Comparison of ENCODE assay signal across 17 mouse cellular contexts in the genomic region with DNA sequence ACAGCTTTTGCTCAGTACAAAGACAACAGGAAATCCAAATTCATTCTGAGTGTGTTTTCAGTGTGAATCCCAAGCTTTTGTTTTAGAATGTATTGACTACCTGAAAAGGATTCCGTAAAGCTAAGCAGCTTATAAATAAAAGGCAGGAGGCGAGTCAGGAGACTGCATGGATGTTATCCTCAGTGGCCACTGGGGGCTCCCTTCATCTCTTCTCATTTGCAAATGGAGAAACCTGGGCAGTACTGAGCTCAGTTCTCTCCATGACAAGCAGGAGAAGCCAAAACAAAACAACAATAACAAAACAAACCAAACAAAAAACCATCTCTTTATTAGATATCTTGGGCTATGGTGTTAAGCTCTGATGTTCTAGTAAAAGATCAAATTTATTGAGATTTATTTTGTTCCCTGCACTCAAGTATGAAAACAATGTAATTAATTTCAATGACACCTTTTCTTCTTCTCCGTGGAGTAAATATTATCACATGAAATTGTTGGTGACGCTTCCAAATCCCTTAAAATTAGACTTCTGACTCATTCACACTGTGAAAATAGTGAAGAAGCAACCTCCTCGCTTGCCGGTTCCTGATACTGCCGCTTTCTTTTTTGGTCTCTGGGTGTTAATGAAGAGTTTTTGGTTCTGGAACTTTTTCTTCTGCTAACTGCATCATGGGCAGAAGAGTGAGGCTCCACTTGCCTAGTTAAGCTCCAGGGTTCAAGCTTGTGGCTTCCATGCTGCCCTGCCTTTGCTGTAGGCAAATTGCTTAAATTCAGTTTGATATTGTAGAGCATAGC. TPM values are rescaled to one million over a fixed set of nuclear protein-coding genes. Genes with fewer than 3 reads are reported as not detected.
A peak's percentile ranks its signal among the peaks of the same experiment; 100 is the strongest.
DNase-seq lines count a peak whose midpoint lies in the region; ATAC-seq and TF ChIP-seq lines count a peak whose summit lies in the region.
"Had no signal": no experiment of that assay in that cellular context is flagged by ENCODE, and none has a peak within 500 bp of the region (broad histone marks: within the 10 kb centered on the region; RNA-seq: fewer than 3 reads in every experiment).

No protein-coding gene starts in this region.

- H3K9me3 ChIP-seq in forebrain, postnatal 0 days (ENCODE audit: low read length), result no peaks in the 10 kb centered on the region
- no peaks in the 10 kb centered on the region for H3K9me3 ChIP-seq in forebrain, embryonic 16.5 days (ENCODE audit: control insufficient read depth, low read length)
- H3K9me3 ChIP-seq: forebrain, embryonic 10.5 days; hindbrain, embryonic 15.5 days; neural tube, embryonic 15.5 days had no signal

- no peak overlapping the region for H3K4me3 ChIP-seq in forebrain, postnatal 0 days (ENCODE audit: low read depth, low read length)
- no peak overlapping the region for H3K4me3 ChIP-seq in forebrain, embryonic 16.5 days (replicated peaks; ENCODE audit: low read length)
- H3K4me3 ChIP-seq: forebrain, embryonic 10.5 days; hindbrain, embryonic 15.5 days; neural tube, embryonic 15.5 days had no signal

- H3K4me2 ChIP-seq in forebrain, postnatal 0 days (ENCODE audit: low read depth), result no peak overlapping the region
- no peak overlapping the region for H3K4me2 ChIP-seq in forebrain, embryonic 16.5 days (ENCODE audit: low read length)
- H3K4me2 ChIP-seq: hindbrain, embryonic 15.5 days; liver, embryonic 11.5 days; neural tube, embryonic 15.5 days had no signal

- TF ChIP-seq CTCF in forebrain, postnatal 0 days (IDR thresholded peaks at IDR 0.05; ENCODE audit: low read depth), result peak; percentile 46

- no peaks in the 10 kb centered on the region for H3K36me3 ChIP-seq in forebrain, postnatal 0 days (ENCODE audit: insufficient read depth)
- no peaks in the 10 kb centered on the region for H3K36me3 ChIP-seq in forebrain, embryonic 16.5 days (ENCODE audit: control insufficient read depth, insufficient read depth)
- H3K36me3 ChIP-seq: forebrain, embryonic 10.5 days; hindbrain, embryonic 15.5 days; neural tube, embryonic 15.5 days had no signal

- DNase-seq in forebrain, postnatal 0 days, result peak; percentile 12
- peak; percentile 9 for DNase-seq in left cerebral cortex, postnatal 4 days
- DNase-seq in left cerebral cortex, postnatal 36 days (ENCODE audit: low spot score in 2 of 2), result no peak
- DNase-seq in 3T3-L1 (ENCODE audit: low read depth, low spot score), result peak; percentile 4
- DNase-seq in R1 (ENCODE audit: low read depth, low spot score), result peak; percentile 59
- DNase-seq in kidney, adult 18-20 months, result no peak
- no peak for DNase-seq in kidney, postnatal 4 days
- DNase-seq: adrenal gland, adult 8-10 months; gastrocnemius, postnatal 10 days; right cerebral cortex, postnatal 25 days; thymus, postnatal 36 days had no signal

- H3K9ac ChIP-seq in forebrain, postnatal 0 days, result no peak overlapping the region
- H3K9ac ChIP-seq in forebrain, embryonic 16.5 days (replicated peaks; ENCODE audit: low read depth, low read length), result no peak overlapping the region
- H3K9ac ChIP-seq: hindbrain, embryonic 15.5 days; neural tube, embryonic 15.5 days had no signal

- no peak overlapping the region for H3K27ac ChIP-seq in forebrain, postnatal 0 days (ENCODE audit: low read depth, low read length)
- H3K27ac ChIP-seq in forebrain, embryonic 16.5 days (ENCODE audit: low read length), result no peak overlapping the region
- H3K27ac ChIP-seq: forebrain, embryonic 10.5 days; hindbrain, embryonic 15.5 days; neural tube, embryonic 15.5 days had no signal

- ATAC-seq in forebrain, postnatal 0 days, result no peak
- ATAC-seq in forebrain, embryonic 16.5 days, result no peak
- ATAC-seq: Patski had no signal

- no peaks in the 10 kb centered on the region for H3K27me3 ChIP-seq in forebrain, postnatal 0 days (ENCODE audit: insufficient read depth, low read length)
- H3K27me3 ChIP-seq in forebrain, embryonic 16.5 days (replicated peaks; ENCODE audit: control insufficient read depth, insufficient read depth, low read length), result no peaks in the 10 kb centered on the region
- H3K27me3 ChIP-seq: hindbrain, embryonic 15.5 days; neural tube, embryonic 15.5 days; Patski had no signal

- H3K4me1 ChIP-seq in forebrain, postnatal 0 days (ENCODE audit: insufficient read depth), result no peaks in the 10 kb centered on the region
- no peaks in the 10 kb centered on the region for H3K4me1 ChIP-seq in forebrain, embryonic 16.5 days (replicated peaks; ENCODE audit: control insufficient read depth, insufficient read depth, low read length)

- intact Hi-C loops in left cerebral cortex, postnatal 4 days (cut with DNase I), result no loop called here
- intact Hi-C loops in left cerebral cortex, postnatal 36 days (cut with DNase I), result no loop called here

- 77% methylated on average over 7 of the region's 7 CpGs for WGBS in forebrain, postnatal 0 days
- WGBS in forebrain, embryonic 16.5 days, result 75% methylated on average over 7 of the region's 7 CpGs

RNA-seq across cellular contexts. Expression of gene Fam196a, which starts 7.9 kb away (rescaled TPM):
- total RNA-seq in forebrain, postnatal 0 days (2014; rRNA removed), result 21.2 and 24.5 TPM in 2 replicates
- polyA plus RNA-seq in forebrain, postnatal 0 days (2015; fragmentation: Nextera tagmentation; extraction: Ambion mirVana), result 5.1 and 7.8 TPM in 2 replicates
- polyA plus RNA-seq in forebrain, embryonic 16.5 days (2015; fragmentation: Nextera tagmentation; extraction: Ambion mirVana), result 12.8 and 13.4 TPM in 2 replicates
- 10 to 100 TPM; 19.1 to 19.8 TPM for total RNA-seq in left cerebral cortex, postnatal 4 days (2021)
- 10 to 100 TPM; 16.3 to 16.5 TPM for total RNA-seq in left cerebral cortex, postnatal 36 days (2021)

Comparison
In these comparisons a context has a peak if more than half of its experiments do, and no peak if none do; other contexts are left out.
1. DNase-seq: peak in forebrain, postnatal 0 days (single experiment), left cerebral cortex, postnatal 4 days (single experiment), 3T3-L1 (single experiment) and R1 (single experiment); none in left cerebral cortex, postnatal 36 days (0 of 2), kidney, adult 18-20 months (single experiment) and kidney, postnatal 4 days (0 of 2).